Mouse (Mus musculus) kidney, embryonic 16.5 days (tissue): ENCODE measurements around the gene Marcks. TPM values are rescaled to one million over a fixed set of nuclear protein-coding genes. Genes with fewer than 3 reads are reported as not detected.

ENCODE experiments used
- ATAC-seq: fragments of 200-750 bp; cut with Nextera tagmentation; 2 replicates; pipeline ENCODE4 v1.8.0; 2017; ENCODE audit warnings: moderate TSS enrichment; ENCODE audit not compliant: low FRiP score, low TSS enrichment
- H3K27ac ChIP-seq: fragments of 300-500 bp; sonication (generic); 2 replicates; pipeline ENCODE4 v1.5.1; 2014; ENCODE audit warnings: low read length
- H3K27me3 ChIP-seq: fragments of 300-500 bp; sonication (generic); 2 replicates; pipeline ENCODE4 v1.6.1; 2014; ENCODE audit warnings: low read length, control low read depth, mixed read lengths; ENCODE audit not compliant: insufficient read depth
- H3K36me3 ChIP-seq: fragments of 300-500 bp; sonication (generic); 2 replicates; pipeline ENCODE4 v1.6.1; 2014; ENCODE audit warnings: low read length, control low read depth, mixed read lengths; ENCODE audit not compliant: insufficient read depth
- H3K4me1 ChIP-seq: fragments of 300-500 bp; sonication (generic); 2 replicates; pipeline ENCODE4 v1.6.1; 2014; ENCODE audit warnings: low read length, control low read depth, mixed read lengths; ENCODE audit not compliant: insufficient read depth
- H3K4me2 ChIP-seq: fragments of 300-500 bp; sonication (generic); replicated peaks from 2 replicates; pipeline ENCODE4 v1.6.1; 2014; ENCODE audit warnings: low read depth, low read length
- H3K4me3 ChIP-seq: fragments of 300-500 bp; sonication (generic); 2 replicates; pipeline ENCODE4 v1.5.1; 2014; ENCODE audit warnings: mild to moderate bottlenecking, low read length
- H3K9ac ChIP-seq: fragments of 300-500 bp; sonication (generic); replicated peaks from 2 replicates; pipeline ENCODE4 v1.6.1; 2014; ENCODE audit warnings: low read length
- H3K9me3 ChIP-seq: fragments of 300-500 bp; sonication (generic); 2 replicates; pipeline ENCODE4 v1.6.1; 2016; ENCODE audit warnings: low read length, control low read depth
- whole genome bisulfite sequencing: fragments of 180-500 bp; shearing (Covaris S2); extraction: QIAGEN DNeasy Blood & Tissue Kit; methylation state at CpG from one replicate; pipeline ENCODE4 v1.1.7; 2014; 5-methylcytosine and 5-hydroxymethylcytosine counted together
- polyA plus RNA-seq: library from polyadenylated mRNA; unstranded; fragments of >200 nt; fragmentation: Nextera tagmentation; extraction: Ambion mirVana; gene quantifications from 2 replicates; pipeline ENCODE4 v1.2.1, GENCODE M21; 2015

Marcks gene
- polyA plus RNA-seq, 1 experiment from 2014 or later: 71.6 TPM

DNA sequence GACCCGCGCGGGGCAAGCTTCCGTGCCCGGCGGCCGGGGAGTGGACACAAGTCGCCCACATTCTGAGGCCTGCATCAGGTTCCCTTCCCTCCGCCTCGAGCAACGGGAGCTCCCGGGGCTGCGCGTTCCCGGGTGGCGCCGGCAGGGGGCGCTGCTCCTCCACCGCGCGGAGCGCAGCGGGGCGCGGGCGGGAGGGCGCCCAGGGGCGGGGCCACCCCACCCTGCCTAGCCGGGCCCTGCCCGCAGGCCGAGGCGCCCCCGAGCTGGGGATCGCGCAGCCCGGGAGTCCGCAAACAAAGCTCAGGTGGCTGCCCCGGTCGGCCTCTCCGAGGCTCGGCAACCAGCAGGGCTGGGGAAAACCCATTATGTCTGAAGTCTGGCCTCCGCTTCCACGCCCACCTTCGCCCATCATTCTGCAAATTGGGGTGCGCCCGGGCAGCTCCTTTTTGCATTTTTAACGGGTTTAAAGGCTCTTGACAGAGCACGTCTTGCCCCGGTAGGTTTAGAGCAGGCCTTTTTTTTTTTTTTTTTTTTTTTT is 1.7 kb downstream of the Marcks start:
- Histone ChIP-seq H3K27ac (peak overlapping the region; percentile 98), H3K36me3 (peaks cover 19% of the 10 kb centered on the region; the same call in 1 of the 2 replicates), H3K4me2 (peak overlapping the region; percentile 73), H3K9ac (peak overlapping the region; percentile 100), H3K9me3 (no peaks in the 10 kb centered on the region), H3K27me3 (no peaks in the 10 kb centered on the region), H3K4me3 (peak overlapping the region; percentile 90), H3K4me1 (peaks cover 10% of the 10 kb centered on the region)
- peak; percentile 88 for ATAC-seq
- under 1% methylated on average over 32 of the region's 49 CpGs for WGBS

DNA sequence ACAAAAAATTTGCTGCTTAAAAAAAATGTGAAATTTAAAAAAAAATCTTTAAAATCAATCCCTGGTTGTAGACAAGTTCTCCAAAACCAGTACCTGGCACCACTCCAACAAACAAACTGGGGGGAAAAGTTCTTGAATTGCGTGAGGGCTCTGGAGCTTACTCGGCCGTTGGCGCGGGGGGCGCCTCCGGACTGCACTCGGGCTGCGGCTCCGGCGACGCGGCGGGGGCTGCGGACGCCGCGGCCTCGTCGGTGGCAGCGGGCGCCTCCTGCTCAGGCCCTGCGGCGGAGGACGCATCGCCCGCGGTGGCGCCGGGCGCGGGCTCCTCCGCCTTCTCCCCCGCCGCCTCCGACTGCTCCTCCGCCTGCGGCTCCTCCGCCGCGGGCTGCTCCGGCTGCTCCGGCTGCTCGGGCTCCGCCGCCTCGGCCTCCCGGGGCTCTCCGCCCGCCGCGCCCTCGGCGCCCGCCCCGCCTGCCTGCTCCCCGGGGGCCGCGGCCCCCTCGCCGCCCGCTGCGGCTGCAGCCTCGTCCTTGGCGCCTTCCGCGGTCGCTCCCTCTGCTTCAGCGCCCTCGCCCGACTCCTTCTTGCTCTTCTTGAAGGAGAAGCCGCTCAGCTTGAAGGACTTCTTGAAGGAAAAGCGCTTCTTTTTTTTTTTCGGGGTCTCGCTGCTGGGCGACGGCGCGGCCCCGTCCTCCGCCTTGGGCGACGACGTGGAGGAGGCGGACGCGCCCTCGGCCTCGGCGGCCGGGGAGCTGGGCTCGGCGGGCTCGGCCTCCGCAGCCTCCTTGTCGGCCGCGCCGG is 2.6 kb downstream of the Marcks start:
- 0 out of 2 replicates have a peak, but pooled peaks have one; percentile 1 for ATAC-seq
- Histone ChIP-seq H3K9me3 (no peaks in the 10 kb centered on the region), H3K27me3 (no peaks in the 10 kb centered on the region), H3K36me3 (peaks cover 19% of the 10 kb centered on the region; the same call in 1 of the 2 replicates), H3K4me3 (peak overlapping the region; percentile 90), H3K4me2 (peak overlapping the region; percentile 73), H3K4me1 (peaks cover 5% of the 10 kb centered on the region; the same call in 1 of the 2 replicates), H3K9ac (peak overlapping the region; percentile 100), H3K27ac (peak overlapping the region; percentile 98)
- WGBS: under 1% methylated on average over 75 of the region's 99 CpGs

DNA sequence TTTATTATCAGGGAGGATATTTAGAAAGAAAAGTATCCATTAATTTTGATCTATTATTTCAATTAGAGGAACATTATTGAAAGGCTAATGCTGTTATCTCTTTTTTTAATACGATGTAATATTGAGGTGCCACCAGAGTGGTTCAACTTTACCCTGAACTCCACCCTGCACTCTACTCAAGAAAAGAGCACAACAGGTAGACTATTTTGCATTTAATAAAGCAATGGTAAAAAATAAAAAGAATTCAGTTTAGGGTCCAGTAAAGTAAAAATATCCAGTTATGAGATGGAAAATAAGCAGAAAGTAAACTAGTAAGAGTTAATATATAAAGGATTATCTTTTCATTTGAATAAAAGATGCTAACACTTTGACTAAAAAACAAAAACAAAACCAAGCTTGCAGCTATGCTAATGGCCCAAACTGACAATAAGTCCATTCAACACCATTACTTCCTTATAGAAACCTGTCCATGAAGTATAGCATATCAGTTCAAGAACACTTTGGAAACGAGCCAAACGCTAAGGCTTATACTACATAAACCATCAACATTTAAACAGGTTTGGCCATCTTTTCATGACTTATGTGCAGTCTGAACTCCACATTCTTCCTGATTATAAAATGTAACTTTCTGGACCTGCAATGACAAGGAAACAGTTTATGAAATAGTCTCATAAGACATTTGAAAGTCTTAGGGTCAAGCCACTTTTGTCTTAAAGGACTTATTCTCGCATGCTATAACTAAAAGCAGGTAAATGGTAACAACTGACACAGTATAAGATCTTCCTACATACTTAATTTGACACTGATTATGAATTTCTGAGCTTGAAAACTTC is 4.6 kb downstream of the Marcks start:
- Histone ChIP-seq H3K9me3 (0 out of 2 replicates have a peak, but pooled peaks cover under 1% of the 10 kb centered on the region), H3K9ac (no peak overlapping the region), H3K36me3 (peaks cover 19% of the 10 kb centered on the region; the same call in 1 of the 2 replicates), H3K4me2 (no peak overlapping the region; the same call in 1 of the 2 replicates), H3K4me3 (no peak overlapping the region), H3K27ac (no peak overlapping the region), H3K4me1 (peaks cover 5% of the 10 kb centered on the region; the same call in 1 of the 2 replicates), H3K27me3 (no peaks in the 10 kb centered on the region)
- ATAC-seq: no peak
- WGBS: 87% methylated on average over 4 of the region's 4 CpGs

- H3K9ac ChIP-seq: no peak overlapping the region
- 0 out of 2 replicates have a peak, but pooled peaks cover 5% of the 10 kb centered on the region for H3K9me3 ChIP-seq
- peaks cover 5% of the 10 kb centered on the region; the same call in 1 of the 2 replicates for H3K4me1 ChIP-seq
- no peak overlapping the region for H3K27ac ChIP-seq
- WGBS: 95% methylated on average over 4 of the region's 4 CpGs
- H3K36me3 ChIP-seq: peaks cover 19% of the 10 kb centered on the region; the same call in 1 of the 2 replicates
- H3K27me3 ChIP-seq: no peaks in the 10 kb centered on the region
- no peak for ATAC-seq
- H3K4me2 ChIP-seq: no peak overlapping the region
- no peak overlapping the region for H3K4me3 ChIP-seq
These were observed 6.0 kb downstream of the Marcks start for GRCm38 (mm10) chr10:37132671-37133070.

DNA sequence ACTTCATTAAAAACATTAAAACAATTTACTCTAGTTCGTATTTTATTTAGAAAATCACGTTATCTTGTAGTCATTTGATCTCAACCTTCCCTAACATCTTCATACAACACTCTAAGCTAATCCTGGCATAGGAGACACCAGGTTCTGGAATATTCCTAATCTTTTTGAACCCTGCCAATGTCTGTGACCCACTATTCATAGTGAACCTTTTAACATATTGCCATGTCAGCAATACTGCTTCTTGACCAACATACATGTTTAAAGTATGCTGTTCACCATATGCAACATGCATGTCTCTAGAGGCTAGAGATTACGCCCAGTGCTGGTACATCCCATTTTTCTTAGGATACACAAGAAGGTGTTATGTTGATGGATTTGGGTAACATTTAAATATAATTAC is 9.1 kb downstream of the Marcks start:
- Histone ChIP-seq H3K4me1 (peaks cover under 1% of the 10 kb centered on the region; the same call in 1 of the 2 replicates), H3K9me3 (0 out of 2 replicates have a peak, but pooled peaks cover 5% of the 10 kb centered on the region), H3K36me3 (peaks cover 15% of the 10 kb centered on the region; the same call in 1 of the 2 replicates), H3K9ac (no peak overlapping the region), H3K27me3 (no peaks in the 10 kb centered on the region), H3K4me3 (no peak overlapping the region), H3K4me2 (no peak overlapping the region), H3K27ac (no peak overlapping the region)
- 90% methylated on average over 3 of the region's 3 CpGs for WGBS
- ATAC-seq: no peak

GRCm38 (mm10) chr10:37115329-37115728 is 23.4 kb downstream of the Marcks start:
- Histone ChIP-seq H3K4me3 (no peak overlapping the region), H3K9me3 (no peaks in the 10 kb centered on the region), H3K27me3 (no peaks in the 10 kb centered on the region), H3K4me2 (no peak overlapping the region), H3K36me3 (no peaks in the 10 kb centered on the region), H3K9ac (no peak overlapping the region), H3K4me1 (peaks cover 10% of the 10 kb centered on the region), H3K27ac (no peak overlapping the region)
- ATAC-seq: no peak
- 89% methylated on average over 2 of the region's 2 CpGs for WGBS

- Histone ChIP-seq H3K4me2 (no peak overlapping the region), H3K36me3 (no peaks in the 10 kb centered on the region), H3K27ac (no peak overlapping the region), H3K9me3 (no peaks in the 10 kb centered on the region), H3K9ac (no peak overlapping the region), H3K4me3 (no peak overlapping the region), H3K27me3 (no peaks in the 10 kb centered on the region), H3K4me1 (peaks cover 10% of the 10 kb centered on the region)
- WGBS: 42% methylated on average over 4 of the region's 4 CpGs
- ATAC-seq: peak; percentile 54; the same call in 1 of the 2 replicates
These were observed 25.9 kb downstream of the Marcks start for GRCm38 (mm10) chr10:37112812-37113211.

- WGBS: 35% methylated on average over 3 of the region's 3 CpGs
- ATAC-seq: peak; percentile 87; the same call in 1 of the 2 replicates
- no peaks in the 10 kb centered on the region for H3K36me3 ChIP-seq
These were observed 26.4 kb downstream of the Marcks start for GRCm38 (mm10) chr10:37112362-37112761.

DNA sequence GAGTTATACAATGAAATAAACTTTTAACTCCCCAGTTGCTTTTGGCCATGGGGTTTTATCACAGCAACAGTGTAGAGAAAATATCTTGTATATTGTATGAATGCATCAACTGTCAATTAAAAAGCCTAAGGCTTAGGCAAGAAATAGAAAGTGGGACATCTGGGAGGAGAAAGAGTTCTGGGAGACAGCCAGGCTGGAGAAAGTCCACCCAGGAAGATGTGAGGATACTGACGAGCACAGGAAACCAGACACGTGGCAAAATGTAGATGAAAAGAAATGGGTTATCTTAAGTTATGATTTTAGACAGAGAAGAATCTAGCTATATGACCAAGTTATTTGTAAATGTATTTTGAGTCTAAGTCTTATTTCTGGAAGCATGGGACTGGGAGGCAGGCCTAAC is 27.3 kb downstream of the Marcks start:
- ATAC-seq: no peak
- Histone ChIP-seq H3K36me3 (no peaks in the 10 kb centered on the region), H3K9ac (no peak overlapping the region), H3K27ac (no peak overlapping the region), H3K4me2 (no peak overlapping the region), H3K4me1 (peaks cover 19% of the 10 kb centered on the region), H3K27me3 (no peaks in the 10 kb centered on the region), H3K9me3 (no peaks in the 10 kb centered on the region), H3K4me3 (no peak overlapping the region)
- 67% methylated on average over 2 of the region's 2 CpGs for WGBS

More at GRCm38 (mm10) chr10:37112362-37112761, 26.4 kb downstream of the Marcks start:
- Histone ChIP-seq H3K9me3 (no peaks in the 10 kb centered on the region), H3K4me1 (peaks cover 13% of the 10 kb centered on the region), H3K27me3 (no peaks in the 10 kb centered on the region), H3K9ac (no peak overlapping the region), H3K27ac (no peak overlapping the region), H3K4me3 (no peak overlapping the region), H3K4me2 (no peak overlapping the region)
